Mouse (Mus musculus): Measurements from ENCODE around the gene Ncoa7. TPM values are rescaled to one million over a fixed set of nuclear protein-coding genes. Genes with fewer than 3 reads are reported as not detected.

Gene Ncoa7
- 12.4 and 12.9 TPM in 2 replicates for polyA plus RNA-seq (2015; fragmentation: Nextera tagmentation; extraction: Ambion mirVana)

- peak within 1 kb of the TSS; percentile 83 for H3K4me3 ChIP-seq (ENCODE audit: low read depth, low read length)
- no peaks in the 10 kb centered on the region for H3K27me3 ChIP-seq (ENCODE audit: control insufficient read depth, insufficient read depth, low read depth, low read length)
- peak within 1 kb of the TSS; percentile 99 for H3K27ac ChIP-seq (ENCODE audit: low read length)
- no peaks in the 10 kb centered on the region for H3K36me3 ChIP-seq (ENCODE audit: control insufficient read depth, insufficient read depth)
- no peaks in the 10 kb centered on the region for H3K9me3 ChIP-seq (replicated peaks; ENCODE audit: control insufficient read depth, low read length)
- under 1% methylated on average over 81 of the region's 89 CpGs for WGBS (ENCODE audit: insufficient replicate concordance)
- peak; percentile 92 for ATAC-seq (ENCODE audit: low read depth)
- H3K9ac ChIP-seq (ENCODE audit: low read depth, low read length): peak within 1 kb of the TSS; percentile 98
- peak within 1 kb of the TSS; percentile 92 for H3K4me2 ChIP-seq (ENCODE audit: low read depth, low read length)
- H3K4me1 ChIP-seq (ENCODE audit: control insufficient read depth, low read depth, low read length): peaks cover 13% of the 10 kb centered on the region
Measured at GRCm38 (mm10) chr10:30802681-30803586, at the start of gene Ncoa7. Ncoa7 (minus strand) TSS chr10:30803326.

- Histone ChIP-seq H3K27me3 (ENCODE audit: control insufficient read depth, insufficient read depth, low read depth, low read length) (peaks cover 63% of the 10 kb centered on the region), H3K9me3 (replicated peaks; ENCODE audit: control insufficient read depth, low read length) (no peaks in the 10 kb centered on the region), H3K27ac (ENCODE audit: low read length) (no peak overlapping the region), H3K4me1 (ENCODE audit: control insufficient read depth, low read depth, low read length) (peaks cover 16% of the 10 kb centered on the region), H3K4me3 (ENCODE audit: low read depth, low read length) (no peak overlapping the region), H3K9ac (ENCODE audit: low read depth, low read length) (no peak overlapping the region), H3K36me3 (ENCODE audit: control insufficient read depth, insufficient read depth) (no peaks in the 10 kb centered on the region), H3K4me2 (ENCODE audit: low read depth, low read length) (no peak overlapping the region)
- ATAC-seq (ENCODE audit: low read depth): no peak
- WGBS (ENCODE audit: insufficient replicate concordance): 14% methylated on average over 13 of the region's 13 CpGs
Measured at GRCm38 (mm10) chr10:30845101-30845825, 42.1 kb upstream of the Ncoa7 start.

GRCm38 (mm10) chr10:30844191-30845010 lies 41.3 kb upstream of the Ncoa7 start:
- H3K9me3 ChIP-seq (replicated peaks; ENCODE audit: control insufficient read depth, low read length): no peaks in the 10 kb centered on the region
- H3K36me3 ChIP-seq (ENCODE audit: control insufficient read depth, insufficient read depth): no peaks in the 10 kb centered on the region
- no peak overlapping the region for H3K9ac ChIP-seq (ENCODE audit: low read depth, low read length)
- no peak overlapping the region for H3K4me3 ChIP-seq (ENCODE audit: low read depth, low read length)
- H3K27ac ChIP-seq (ENCODE audit: low read length): no peak overlapping the region
- peak overlapping the region; percentile 73; the same call in 1 of the 2 replicates for H3K4me2 ChIP-seq (ENCODE audit: low read depth, low read length)
- ATAC-seq (ENCODE audit: low read depth): no peak
- WGBS (ENCODE audit: insufficient replicate concordance): 6% methylated on average over 30 of the region's 30 CpGs
- H3K4me1 ChIP-seq (ENCODE audit: control insufficient read depth, low read depth, low read length): peaks cover 16% of the 10 kb centered on the region
- peaks cover 66% of the 10 kb centered on the region for H3K27me3 ChIP-seq (ENCODE audit: control insufficient read depth, insufficient read depth, low read depth, low read length)

GRCm38 (mm10) chr10:30843438-30844190 lies 40.5 kb upstream of the Ncoa7 start:
- peak overlapping the region; percentile 73 for H3K4me2 ChIP-seq (ENCODE audit: low read depth, low read length)
- H3K4me3 ChIP-seq (ENCODE audit: low read depth, low read length): peak overlapping the region; percentile 53
- no peak overlapping the region for H3K9ac ChIP-seq (ENCODE audit: low read depth, low read length)
- H3K4me1 ChIP-seq (ENCODE audit: control insufficient read depth, low read depth, low read length): peaks cover 16% of the 10 kb centered on the region
- ATAC-seq (ENCODE audit: low read depth): no peak
- WGBS (ENCODE audit: insufficient replicate concordance): under 1% methylated on average over 21 of the region's 21 CpGs
- H3K36me3 ChIP-seq (ENCODE audit: control insufficient read depth, insufficient read depth): no peaks in the 10 kb centered on the region
- no peaks in the 10 kb centered on the region for H3K9me3 ChIP-seq (replicated peaks; ENCODE audit: control insufficient read depth, low read length)
- no peak overlapping the region for H3K27ac ChIP-seq (ENCODE audit: low read length)
- peaks cover 66% of the 10 kb centered on the region for H3K27me3 ChIP-seq (ENCODE audit: control insufficient read depth, insufficient read depth, low read depth, low read length)

GRCm38 (mm10) chr10:30842643-30843437 lies 39.7 kb upstream of the Ncoa7 start, which contains the start of gene Hey2:
Hey2 (minus strand) TSS chr10:30842801.
- H3K9ac ChIP-seq (ENCODE audit: low read depth, low read length): no peak within 1 kb of the TSS
- H3K4me1 ChIP-seq (ENCODE audit: control insufficient read depth, low read depth, low read length): peaks cover 16% of the 10 kb centered on the region
- peaks cover 66% of the 10 kb centered on the region for H3K27me3 ChIP-seq (ENCODE audit: control insufficient read depth, insufficient read depth, low read depth, low read length)
- peak within 1 kb of the TSS; percentile 53 for H3K4me3 ChIP-seq (ENCODE audit: low read depth, low read length)
- H3K27ac ChIP-seq (ENCODE audit: low read length): no peak within 1 kb of the TSS
- peak; percentile 100 for ATAC-seq (ENCODE audit: low read depth)
- under 1% methylated on average over 57 of the region's 70 CpGs for WGBS (ENCODE audit: insufficient replicate concordance)
- H3K4me2 ChIP-seq (ENCODE audit: low read depth, low read length): peak within 1 kb of the TSS; percentile 73
- no peaks in the 10 kb centered on the region for H3K9me3 ChIP-seq (replicated peaks; ENCODE audit: control insufficient read depth, low read length)
- H3K36me3 ChIP-seq (ENCODE audit: control insufficient read depth, insufficient read depth): no peaks in the 10 kb centered on the region

- H3K4me1 ChIP-seq (ENCODE audit: control insufficient read depth, low read depth, low read length): peaks cover 16% of the 10 kb centered on the region
- peak overlapping the region; percentile 73 for H3K4me2 ChIP-seq (ENCODE audit: low read depth, low read length)
- ATAC-seq (ENCODE audit: low read depth): no peak
- H3K9ac ChIP-seq (ENCODE audit: low read depth, low read length): no peak overlapping the region
- WGBS (ENCODE audit: insufficient replicate concordance): 1% methylated on average over 29 of the region's 29 CpGs
- H3K27me3 ChIP-seq (ENCODE audit: control insufficient read depth, insufficient read depth, low read depth, low read length): peaks cover 66% of the 10 kb centered on the region
- no peaks in the 10 kb centered on the region for H3K36me3 ChIP-seq (ENCODE audit: control insufficient read depth, insufficient read depth)
- H3K27ac ChIP-seq (ENCODE audit: low read length): no peak overlapping the region
- H3K9me3 ChIP-seq (replicated peaks; ENCODE audit: control insufficient read depth, low read length): no peaks in the 10 kb centered on the region
- H3K4me3 ChIP-seq (ENCODE audit: low read depth, low read length): peak overlapping the region; percentile 53
Measured at GRCm38 (mm10) chr10:30842228-30842627, 39.1 kb upstream of the Ncoa7 start.

- Histone ChIP-seq H3K9me3 (replicated peaks; ENCODE audit: control insufficient read depth, low read length) (no peaks in the 10 kb centered on the region), H3K9ac (ENCODE audit: low read depth, low read length) (no peak overlapping the region), H3K4me3 (ENCODE audit: low read depth, low read length) (no peak overlapping the region), H3K27ac (ENCODE audit: low read length) (no peak overlapping the region), H3K36me3 (ENCODE audit: control insufficient read depth, insufficient read depth) (no peaks in the 10 kb centered on the region), H3K4me1 (ENCODE audit: control insufficient read depth, low read depth, low read length) (peaks cover 16% of the 10 kb centered on the region), H3K4me2 (ENCODE audit: low read depth, low read length) (no peak overlapping the region), H3K27me3 (ENCODE audit: control insufficient read depth, insufficient read depth, low read depth, low read length) (peaks cover 57% of the 10 kb centered on the region)
- ATAC-seq (ENCODE audit: low read depth): no peak
- 59% methylated on average over 5 of the region's 5 CpGs for WGBS (ENCODE audit: insufficient replicate concordance)
Measured at GRCm38 (mm10) chr10:30840824-30841223, 37.7 kb upstream of the Ncoa7 start.

Data from liver, embryonic 16.5 days (tissue).